Mouse (Mus musculus): ENCODE data around the gene 1700018G05Rik. TPM values are rescaled to one million over a fixed set of nuclear protein-coding genes. Genes with fewer than 3 reads are reported as not detected.
"Not testable (repeated sequence)": the region's sequence is repeated elsewhere in the genome, so short reads cannot be mapped to it uniquely, and the experiment has no call there.

1700018G05Rik gene
- total RNA-seq (2021), result not detected in 2 replicates
- long read RNA-seq, experiment 1, result 0 reads
- long read RNA-seq, experiment 2, result 0 reads

DNA sequence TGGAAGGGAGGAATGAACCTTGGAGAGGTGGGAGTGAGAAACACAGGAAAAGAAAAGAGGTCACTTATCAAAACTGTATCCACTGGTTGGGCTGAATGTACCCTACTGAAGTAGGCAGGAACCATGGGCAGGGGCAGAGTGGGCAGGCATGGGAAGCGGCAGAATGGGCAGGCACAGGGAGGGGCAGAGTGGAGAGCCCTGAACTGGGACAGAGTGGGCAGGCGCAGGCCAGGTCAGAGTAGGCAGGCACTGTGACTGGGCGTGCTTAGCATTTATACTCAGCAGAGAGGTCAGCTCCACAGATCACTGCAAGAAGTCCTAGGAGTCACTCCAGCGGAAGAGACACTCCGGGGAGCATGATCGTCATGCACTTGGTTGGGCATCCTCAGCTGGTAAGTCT, at the start of gene 1700018G05Rik:
TSS of gene 1700018G05Rik (plus strand) at position 301 of the 400 bp plus-strand sequence.
- DNase-seq, result not testable (repeated sequence)

DNA sequence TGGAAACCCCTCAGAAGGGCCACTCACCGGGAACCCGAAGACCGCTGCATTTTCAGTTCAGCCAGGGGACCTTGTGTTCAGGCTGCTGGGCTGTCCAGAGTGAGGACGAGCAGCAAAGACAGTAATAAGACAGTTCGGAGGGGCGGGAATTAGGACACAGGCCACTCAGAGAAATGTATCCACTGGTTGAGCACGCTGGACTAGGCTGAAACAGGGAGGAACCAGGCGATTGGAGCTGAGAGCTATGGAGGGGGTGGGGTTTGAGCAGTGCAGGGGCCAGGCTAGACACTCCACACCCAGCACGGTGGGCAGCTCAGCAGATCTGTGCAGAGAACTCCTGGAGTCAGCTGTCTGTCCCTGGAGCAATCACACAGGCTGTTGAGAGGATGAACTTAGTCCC, 19.6 kb upstream of the 1700018G05Rik start, which contains the start of the genes Dmrtc1a and 1700011M02Rik:
TSS of gene Dmrtc1a (minus strand) at position 101 of the 400 bp plus-strand sequence.
TSS of gene 1700011M02Rik (plus strand) at position 319 of the 400 bp plus-strand sequence.
- DNase-seq, result not testable (repeated sequence)

DNA sequence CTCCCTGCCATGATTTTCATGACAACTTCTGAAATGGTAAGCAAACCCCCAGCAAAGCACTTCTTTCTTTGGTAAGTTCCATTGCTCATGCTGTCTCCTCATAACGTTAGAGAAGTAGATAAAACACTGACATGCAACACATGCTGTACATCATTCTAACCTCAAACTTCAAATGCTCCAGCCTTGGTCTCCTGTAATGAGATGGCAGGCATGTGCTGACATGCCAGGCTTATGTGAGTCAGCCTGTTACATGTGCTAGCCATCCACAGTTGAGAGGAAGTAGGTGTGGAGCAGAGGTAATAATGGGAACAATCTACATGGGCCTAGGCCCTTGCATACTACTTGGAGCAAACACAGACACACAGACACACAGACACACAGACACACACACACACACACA, 13.3 kb upstream of the 1700018G05Rik start:
- not testable (repeated sequence) for DNase-seq

DNA sequence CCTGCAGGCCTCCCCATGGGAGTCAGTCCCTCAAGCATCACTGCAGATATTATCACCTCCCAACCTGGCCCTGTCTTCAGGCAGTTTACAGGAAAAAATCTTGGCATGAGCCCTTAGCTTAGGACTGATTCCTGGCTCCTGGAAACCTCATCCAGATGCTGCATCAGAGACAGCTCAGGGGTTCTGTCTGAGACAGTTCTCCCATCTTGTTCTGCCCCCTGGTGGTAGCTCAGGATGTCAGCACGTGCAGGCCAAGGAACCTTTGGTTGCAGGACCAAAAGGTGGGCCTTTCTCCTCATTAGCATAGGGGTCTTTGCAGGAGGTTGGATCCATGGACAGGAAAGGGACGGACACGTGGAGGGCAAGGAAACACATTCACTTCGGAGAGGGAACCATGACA, 1.5 kb upstream of the 1700018G05Rik start:
- peak; percentile 35 for DNase-seq

DNA sequence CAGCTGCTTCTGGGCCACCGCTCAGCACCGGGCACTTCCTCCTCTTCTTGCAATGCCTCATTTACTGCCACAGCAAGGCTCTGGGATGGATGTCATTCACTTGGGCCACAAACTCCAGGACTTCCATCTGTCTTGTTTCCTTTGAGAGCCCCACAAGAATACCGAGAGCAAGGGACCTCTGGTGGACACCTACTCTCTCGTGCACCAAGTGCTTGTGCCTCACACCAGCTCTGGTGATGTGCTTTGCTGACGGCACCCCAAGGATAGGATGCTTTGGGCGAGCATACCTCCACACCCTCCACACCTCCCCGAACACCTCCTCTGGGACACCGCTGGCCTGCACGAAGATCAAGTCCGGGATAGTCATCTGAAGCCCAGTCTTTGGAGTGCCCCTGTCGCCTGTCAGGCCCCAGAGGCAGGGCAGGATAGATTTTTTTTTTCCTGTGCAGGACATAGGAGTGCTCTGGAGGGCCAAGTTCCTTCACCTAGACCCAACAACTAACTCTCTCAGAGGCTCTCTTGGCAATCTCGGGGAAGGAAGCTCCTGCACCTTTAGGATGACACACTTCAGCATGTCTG, 4.9 kb downstream of the 1700018G05Rik start:
- no peak for DNase-seq

DNA sequence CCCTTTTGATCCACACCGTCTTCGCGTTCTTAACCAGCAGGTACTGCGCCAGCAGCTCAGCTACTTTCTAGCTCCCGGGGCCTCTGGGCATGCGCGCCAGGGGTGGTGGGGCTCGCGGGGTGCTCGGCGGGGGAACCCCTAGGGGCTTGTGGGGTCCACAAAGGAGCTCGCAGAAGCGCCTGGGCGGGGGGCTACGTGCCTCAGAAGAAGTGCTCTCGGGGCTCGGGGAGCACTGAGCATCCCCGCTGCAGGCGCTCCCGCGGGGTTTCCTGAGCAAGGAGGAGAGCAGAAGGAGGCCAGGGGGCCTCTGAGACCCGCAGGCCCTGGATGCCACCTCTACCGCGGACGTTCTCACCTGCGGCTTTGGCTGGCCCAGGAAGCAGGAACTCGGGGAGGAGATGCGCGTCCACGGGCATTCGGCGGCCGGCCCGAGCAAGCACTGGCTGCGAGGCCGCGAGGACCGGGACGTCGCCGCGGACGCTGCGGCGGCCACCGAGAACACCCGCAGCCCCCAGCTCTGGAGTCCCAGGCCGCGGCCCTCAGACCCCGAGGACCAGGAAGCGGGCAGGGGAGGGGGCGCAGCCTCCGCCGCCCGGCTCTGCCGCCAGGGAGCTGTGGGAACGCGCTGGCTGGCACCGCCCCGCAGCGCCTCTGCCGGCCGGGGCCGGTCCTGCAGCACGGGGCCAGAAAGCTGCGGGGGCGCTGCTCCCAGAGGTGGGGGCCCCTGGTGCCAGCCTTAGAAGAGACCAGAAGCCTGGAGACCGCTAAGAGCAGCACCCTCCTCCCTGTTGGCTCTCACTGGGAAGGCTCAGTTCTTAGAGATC, 5.6 kb downstream of the 1700018G05Rik start:
- DNase-seq, result peak; percentile 51

DNA sequence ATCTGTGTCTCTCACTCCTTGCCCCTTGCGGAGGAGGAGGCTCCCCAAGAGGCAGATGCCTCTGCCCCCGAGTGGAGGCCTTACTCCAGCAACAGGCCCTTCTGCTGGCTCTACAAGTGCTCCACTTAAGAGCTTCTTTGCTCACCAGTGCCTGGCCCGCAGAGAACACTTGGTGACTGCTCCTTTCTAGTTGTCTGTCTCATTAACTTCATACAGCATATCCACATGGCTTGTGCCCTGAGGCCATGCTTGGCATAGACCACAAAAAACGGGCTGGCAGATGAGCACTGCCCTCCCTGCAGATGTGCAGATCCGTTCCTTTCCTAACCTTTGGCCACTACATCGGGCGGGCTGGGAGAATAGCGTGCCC, 6.2 kb downstream of the 1700018G05Rik start:
- DNase-seq, result no peak

DNA sequence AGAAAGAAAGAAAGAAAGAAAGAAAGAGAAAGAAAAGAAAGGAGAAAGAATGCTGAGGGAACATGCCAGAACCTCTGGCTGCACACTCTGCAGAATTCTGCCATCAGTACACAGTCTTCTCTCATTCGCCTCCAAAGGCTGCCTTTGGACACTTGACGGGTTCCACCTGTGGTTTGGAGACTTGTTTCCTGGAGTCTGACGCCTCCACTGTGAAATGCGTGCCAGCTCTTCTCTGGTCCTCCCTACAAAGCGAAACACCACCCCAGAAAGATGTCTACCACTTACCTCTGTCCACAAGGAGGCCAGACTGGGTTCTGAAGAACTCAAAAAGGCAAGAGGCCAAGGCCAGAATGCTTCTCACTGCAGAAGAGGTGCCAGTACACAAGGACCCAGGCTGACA, 8.6 kb downstream of the 1700018G05Rik start:
- DNase-seq, result no peak

DNA sequence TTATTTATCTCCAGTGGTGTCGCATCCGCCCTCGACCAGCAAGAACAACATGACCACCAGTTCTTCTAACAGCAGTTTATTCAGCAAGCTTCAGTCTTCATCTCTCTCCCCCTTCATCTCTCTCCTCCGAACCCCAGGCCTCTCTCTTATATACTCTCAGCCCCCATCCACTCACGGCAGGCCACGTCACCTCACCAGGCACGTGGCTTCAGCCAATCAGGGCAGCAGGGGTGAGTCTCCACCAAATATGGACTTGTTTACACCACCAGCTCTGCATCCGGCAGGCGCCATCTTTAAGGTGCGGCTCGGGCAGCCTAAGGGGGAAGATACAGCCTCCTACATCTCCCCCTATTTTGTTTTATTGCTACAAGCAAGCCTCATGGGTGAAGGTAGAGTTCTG, 22.0 kb downstream of the 1700018G05Rik start:
- DNase-seq, result not testable (repeated sequence)

DNA sequence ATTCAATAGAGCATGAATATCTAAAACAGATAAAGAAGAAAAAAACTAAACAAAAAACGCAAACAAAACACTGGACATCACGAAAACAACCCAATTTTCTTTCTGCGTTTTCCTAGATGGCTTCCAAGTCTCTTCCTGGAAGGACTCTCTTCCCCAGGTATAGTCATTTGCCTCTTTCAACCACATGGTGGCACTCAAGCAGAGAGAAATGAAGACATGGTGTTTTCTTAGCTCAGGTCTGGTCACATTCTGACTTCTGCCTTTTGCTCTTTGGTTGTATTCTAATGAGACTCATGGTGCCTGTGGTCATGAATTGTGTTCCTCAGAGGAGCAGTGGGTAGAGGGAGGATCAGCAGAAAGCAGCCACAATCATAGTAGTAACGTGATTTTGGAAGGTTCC, 30.7 kb downstream of the 1700018G05Rik start:
- DNase-seq, result peak; percentile 22

DNA sequence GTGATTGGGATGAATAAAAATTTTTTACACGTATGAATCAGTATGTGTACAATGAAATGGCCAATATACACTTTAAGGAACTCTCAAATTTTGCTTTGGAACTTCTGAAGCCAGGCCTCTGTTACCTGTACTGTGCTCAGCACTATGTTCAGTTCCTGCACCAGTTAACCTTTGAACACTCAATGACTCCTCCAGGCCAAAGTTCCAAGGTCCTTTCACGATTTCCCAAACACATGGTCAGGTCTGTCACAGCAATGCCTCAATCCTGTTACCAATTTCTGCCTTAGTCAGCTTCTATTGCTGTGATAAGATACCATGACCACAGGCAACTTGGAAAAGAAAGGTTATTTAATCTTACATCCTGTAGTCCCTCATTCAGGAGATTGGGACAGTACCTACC, 32.4 kb downstream of the 1700018G05Rik start:
- DNase-seq, result no peak

Other genes with a start within 250 kb of the 1700018G05Rik start
- gene Gm3880, start 241.4 kb upstream of the 1700018G05Rik start, total RNA-seq (2021), result not detected in 2 replicates
- not detected in 2 replicates for gene Gm9112, start 220.7 kb upstream of the 1700018G05Rik start, total RNA-seq (2021)
- gene Dmrtc1b, start 220.5 kb upstream of the 1700018G05Rik start, total RNA-seq (2021), result not detected in 2 replicates
- gene Dmrtc1c1, start 125.4 kb upstream of the 1700018G05Rik start, total RNA-seq (2021), result not detected in 2 replicates
- gene Dmrtc1c2, start 73.8 kb upstream of the 1700018G05Rik start, total RNA-seq (2021), result not detected in 2 replicates
- not detected in 2 replicates for gene 1700031F05Rik, start 60.4 kb upstream of the 1700018G05Rik start, total RNA-seq (2021)
- 0.33 TPM in 1 of 2 replicates, not detected in the other for gene Dmrtc1a, start 19.7 kb upstream of the 1700018G05Rik start, total RNA-seq (2021)
- gene 1700011M02Rik, start 19.5 kb upstream of the 1700018G05Rik start, total RNA-seq (2021), result not detected in 2 replicates